Mouse (Mus musculus) right cerebral cortex, postnatal 25 days (tissue): ENCODE measurements around the gene Wdr38.
A peak's percentile ranks its signal among the peaks of the same experiment; 100 is the strongest.
"Not testable (repeated sequence)": the region's sequence is repeated elsewhere in the genome, so short reads cannot be mapped to it uniquely, and the experiment has no call there.

Experiments
- DNase-seq: peaks from one replicate; pipeline ENCODE4 v3.0.0; 2022

Gene Wdr38

DNA sequence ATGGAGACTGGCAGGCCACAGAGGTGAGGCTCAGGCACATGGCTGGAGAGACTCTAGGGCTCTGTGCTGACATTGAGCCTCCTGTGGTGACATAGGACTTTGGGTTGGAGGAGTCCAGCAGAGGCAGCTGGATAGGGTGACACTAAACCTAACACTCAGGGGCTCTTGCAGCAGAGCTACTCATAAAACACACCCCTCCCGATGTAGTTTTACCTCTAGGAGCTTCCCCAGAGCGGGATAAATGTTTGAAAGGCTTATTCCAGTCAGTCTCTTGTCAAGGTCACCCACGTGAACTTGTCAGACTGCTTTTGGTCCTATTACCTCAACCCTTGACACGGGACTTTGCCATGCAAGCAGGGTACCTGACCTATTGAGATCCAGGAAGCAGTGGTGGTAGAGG lies 2.1 kb downstream of the Wdr38 start:
- DNase-seq, result no peak

DNA sequence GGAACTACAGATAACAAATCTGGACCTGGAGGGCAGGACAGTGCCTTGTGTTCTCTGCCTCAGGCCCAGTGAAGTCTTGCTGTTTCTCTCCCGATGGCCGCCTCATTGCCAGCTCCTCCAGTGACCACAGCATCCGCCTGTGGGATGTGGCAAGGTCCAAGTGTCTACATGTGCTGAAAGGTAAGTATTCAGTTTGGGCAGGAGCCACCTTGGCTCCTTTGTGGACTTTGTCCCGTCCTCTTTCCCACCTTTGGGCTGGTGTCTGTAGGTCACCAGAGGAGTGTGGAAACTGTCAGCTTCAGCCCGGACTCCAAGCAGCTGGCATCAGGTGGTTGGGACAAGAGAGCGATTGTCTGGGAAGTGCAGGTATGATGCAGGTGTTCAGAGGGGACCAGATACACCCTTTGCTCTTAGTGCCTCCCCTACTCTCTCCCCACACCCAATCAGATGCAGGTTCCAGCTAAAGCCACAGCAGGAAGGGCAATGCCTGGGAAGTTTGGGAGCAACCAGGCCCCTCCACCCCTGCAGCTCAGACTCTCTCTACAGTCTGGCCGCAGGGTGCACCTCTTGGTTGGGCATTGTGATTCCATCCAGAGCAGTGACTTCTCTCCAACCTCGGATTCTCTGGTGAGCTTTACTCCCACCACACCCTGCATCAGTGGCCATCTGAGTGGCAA lies 2.8 kb downstream of the Wdr38 start:
- DNase-seq, result no peak

DNA sequence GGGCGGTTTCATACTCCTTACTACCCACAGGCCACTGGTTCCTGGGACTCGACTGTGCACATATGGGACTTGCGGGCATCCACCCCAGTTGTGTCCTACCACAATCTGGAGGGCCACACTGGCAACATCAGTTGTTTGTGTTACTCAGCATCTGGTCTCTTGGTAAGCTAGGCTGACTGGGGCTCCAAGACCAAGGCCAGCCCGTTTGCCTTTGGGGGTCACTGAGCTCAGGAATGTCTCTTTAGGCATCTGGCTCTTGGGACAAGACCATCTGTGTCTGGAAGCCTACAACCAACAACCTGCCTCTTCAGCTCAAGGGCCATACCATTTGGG lies 3.3 kb downstream of the Wdr38 start:
- no peak for DNase-seq

DNA sequence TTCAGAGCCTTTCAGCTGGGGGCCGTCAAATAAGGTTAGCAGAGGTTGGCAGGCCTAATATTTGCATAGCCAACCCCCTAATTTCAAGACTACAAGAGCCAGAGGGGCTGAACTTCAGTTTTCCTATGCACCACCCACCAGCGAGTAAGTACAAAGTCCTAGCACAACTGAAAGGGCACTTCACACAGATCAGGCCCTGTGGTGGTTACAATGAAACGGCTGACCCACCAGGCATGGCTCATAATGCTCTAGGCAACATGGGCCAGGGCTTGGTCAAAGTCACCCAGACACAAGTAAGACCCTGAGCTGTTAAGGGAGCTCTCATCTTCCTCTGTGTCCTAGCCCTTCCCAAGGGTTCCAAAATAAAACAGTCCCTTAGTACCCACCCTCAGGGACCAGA lies 4.6 kb downstream of the Wdr38 start:
- no peak for DNase-seq

DNA sequence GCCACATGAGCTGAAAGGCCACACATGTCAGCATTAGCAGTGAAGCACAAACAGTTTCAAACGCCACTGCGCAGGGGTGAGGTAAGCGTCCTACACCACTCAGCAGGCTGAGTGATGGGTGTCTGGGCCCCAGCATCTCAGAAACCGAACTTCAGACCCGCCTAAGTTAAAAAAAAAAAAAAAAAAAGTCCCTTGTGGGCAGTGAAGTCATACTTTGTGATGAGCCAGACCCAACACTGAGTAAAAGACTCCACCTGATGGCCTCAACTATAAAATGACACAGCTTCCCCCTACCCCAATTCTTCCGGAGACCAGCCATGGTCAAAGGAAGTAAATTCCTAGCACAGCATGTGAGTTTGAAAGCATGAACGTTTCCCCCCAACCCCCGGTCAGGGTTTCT lies 5.8 kb downstream of the Wdr38 start:
- no peak for DNase-seq

DNA sequence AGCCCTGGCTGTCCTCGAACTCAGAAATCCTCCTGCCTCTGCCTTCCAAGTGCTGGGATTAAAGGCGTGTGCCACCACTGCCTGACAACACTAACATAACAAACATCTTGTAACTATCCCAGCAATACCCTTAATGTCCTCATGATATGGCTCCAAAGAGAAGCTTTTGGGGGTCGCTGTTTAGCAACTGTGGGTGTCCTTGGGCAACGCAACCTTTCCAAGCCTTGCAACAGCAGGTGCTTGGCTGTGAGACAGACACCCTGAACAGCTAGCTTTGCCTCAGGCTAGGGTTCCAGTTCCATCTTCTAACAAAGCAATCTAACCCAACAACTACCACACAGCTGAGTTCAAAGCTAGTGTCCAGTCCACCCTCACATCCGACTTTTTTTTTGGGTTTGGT lies 6.2 kb downstream of the Wdr38 start:
- no peak for DNase-seq

DNA sequence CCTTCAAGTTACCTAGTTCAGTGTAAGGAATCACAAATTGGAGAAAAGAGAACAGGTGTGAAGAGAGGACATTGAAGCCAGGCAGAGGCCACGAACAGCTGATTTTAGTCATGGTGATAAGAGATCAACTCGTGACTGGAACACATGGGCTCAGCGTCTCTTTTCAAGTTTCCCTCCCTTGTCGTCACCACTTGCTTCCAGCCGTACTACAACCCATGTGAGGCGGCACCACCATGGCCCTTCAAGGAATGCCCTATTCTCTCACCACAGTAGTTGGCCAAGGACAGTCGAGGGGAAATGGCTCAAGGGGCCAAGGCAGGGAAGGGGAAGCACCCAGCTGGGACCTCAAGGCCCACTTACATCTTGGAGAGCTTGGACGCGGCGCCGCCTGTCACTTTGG lies 7.1 kb downstream of the Wdr38 start:
- no peak for DNase-seq

DNA sequence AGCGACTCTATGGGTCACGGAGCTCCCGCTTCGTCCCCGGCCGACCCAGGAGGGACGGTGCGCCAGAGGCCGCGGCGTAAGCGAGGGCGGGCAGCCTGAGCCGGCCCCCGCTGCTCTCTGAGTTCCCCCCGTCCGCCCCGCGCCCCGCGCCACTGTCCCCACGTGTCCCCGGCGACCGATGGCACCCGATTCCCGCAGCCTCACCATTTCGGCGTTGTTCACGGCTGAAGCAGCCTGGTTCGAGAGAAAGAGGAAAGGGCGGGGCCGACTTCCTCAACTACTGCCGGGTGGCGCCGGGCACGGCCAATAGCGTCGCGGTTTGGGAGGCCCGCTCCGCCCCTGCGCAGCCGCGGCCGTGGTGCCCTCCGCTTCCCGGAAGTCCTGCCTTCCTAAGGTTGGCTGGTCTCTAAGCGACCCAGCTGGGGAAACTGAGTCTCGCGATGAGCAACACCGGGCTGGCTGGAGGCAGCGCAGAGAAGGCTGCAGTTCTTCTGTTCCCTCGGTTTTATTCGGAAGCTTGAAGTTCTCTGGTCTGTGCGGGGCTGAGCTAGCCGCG lies 7.7 kb downstream of the Wdr38 start, which contains the start of gene Arpc5l:
Gene Arpc5l (plus strand): TSS at position 469 of the 556 bp plus-strand sequence.
- peak; percentile 93 for DNase-seq

DNA sequence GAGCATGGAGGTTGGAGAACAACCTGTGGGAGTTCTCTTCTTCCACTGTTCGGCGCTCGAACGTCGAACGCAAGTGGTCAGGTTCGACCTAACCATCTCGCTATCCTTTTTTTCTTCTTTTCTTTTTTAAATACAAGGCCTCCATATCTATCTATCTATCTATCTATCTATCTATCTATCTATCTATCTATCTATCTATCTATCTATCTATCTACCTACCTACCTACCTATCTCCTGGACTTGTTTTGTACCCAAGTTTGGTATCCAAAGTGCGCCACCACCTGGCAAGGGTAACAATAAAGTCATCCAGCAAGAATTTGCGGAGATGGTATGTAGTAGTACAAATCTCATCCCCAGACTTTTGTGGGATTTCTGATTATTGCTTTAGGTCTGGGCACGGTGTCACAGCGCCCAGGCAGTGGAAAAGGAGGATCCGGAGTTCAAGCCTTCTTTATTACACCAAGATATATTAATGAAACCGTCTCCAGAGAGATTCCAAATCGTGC lies 8.4 kb downstream of the Wdr38 start, which contains the start of gene Rpl35:
Gene Rpl35 (minus strand): TSS at position 51 of the 506 bp plus-strand sequence.
- no peak for DNase-seq

DNA sequence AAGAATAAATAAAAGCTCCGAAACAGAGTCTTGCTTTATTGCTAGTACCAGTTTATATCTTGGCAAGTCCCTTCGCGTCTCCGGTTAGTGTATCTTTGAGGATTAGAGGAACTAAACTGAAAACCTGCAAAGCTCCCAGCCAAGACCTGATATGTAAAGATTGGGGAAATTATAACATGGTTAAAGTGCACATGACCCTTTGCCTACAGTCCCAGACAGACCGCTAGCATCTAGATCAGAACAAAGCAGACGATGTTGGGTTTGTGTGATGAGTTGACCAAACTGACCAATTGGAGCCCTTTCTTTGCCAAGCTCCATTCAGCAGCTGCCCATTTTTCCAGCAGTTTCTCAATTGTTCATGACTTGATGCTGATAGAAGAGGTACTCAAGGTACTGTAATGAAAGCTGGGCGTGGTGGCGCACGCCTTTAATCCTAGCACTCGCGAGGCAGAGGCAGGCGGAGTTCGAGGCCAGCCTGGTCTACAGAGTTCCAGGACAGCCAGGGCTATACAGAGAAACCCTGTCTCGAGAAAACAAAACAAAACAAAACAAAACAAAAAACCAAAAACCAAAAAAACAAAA lies 9.0 kb downstream of the Wdr38 start:
- DNase-seq, result no peak

DNA sequence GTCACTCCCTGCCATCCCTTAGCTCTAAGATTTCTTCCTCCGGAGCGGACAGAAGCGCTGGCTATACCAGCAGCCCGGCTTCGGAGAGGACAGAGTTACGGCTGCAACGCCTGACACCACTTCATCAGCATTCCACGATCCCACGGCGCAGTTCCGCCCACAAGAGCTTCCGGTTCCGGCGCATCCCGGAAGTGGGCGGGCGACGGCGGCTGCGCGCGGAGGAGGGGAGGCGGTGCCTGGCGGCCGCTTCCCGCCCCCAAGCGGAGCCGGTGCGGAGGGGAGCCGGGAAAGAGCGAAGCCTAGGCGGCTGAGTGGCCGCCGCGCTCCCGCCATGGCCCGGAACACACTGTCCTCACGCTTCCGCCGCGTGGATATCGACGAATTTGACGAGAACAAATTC lies 10.6 kb downstream of the Wdr38 start:
- peak; percentile 96 for DNase-seq

DNA sequence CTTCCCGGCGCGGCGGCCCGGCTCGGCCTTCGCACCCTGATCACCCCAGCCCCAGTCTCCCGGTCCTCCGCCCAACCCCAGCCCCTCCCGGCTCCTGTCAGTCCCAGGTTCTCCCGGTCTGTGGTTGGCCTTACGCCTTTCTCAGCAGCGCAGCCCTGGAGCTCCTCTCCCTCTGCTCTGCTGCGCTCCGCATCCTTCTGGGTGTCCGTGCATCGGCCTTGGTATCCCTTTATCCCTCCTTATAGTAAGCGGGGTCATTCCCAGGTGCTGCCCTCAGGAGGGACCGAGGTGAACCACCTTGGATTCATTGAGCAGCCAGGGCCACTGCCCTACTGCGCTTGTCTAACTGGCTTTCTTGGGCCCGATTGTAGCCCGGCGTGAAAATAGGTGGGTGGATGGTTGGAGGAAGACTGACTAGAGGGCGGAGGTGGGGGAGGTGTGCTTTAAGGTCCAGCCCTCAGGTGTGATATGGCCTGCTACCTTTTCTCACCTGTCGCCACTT lies 11.1 kb downstream of the Wdr38 start:
- DNase-seq, result no peak

DNA sequence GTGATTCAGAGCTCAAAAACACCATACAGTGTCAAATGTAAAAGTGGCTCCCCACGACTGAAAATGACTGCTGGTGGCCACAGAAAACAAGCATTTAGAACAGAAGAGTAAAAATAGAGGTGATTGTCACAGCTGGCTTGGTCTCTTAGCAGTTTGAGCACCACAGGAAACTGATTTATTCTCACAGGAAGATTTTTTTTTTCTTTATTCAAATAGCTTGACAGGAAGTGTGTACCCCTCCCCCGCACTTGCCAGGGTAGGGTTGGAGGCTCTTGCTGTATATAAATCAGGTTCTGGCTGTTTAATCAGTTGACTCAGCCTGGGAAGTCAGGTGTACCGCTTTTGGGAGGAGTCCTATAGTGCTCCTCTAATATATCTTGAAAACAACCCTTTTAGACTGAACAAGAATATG lies 11.7 kb downstream of the Wdr38 start:
- no peak for DNase-seq

DNA sequence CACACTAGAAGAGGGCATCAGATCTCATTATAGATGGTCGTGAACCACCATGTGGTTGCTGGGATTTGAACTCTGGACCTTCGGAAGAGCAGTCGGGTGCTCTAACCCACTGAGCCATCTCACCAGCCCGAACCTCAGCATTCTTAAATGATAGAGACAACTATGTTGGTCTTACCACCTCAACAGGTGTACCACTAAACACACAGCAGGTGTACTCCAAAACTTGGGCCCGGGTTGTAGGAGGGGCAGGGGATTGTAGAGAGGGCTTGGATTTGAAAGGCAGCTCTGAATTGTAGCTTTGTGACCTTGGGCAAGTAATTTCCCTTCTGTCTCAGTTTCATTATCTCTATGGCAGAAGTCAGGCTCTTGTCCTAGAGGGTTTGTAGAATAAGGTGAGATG lies 12.9 kb downstream of the Wdr38 start:
- DNase-seq, result not testable (repeated sequence)

DNA sequence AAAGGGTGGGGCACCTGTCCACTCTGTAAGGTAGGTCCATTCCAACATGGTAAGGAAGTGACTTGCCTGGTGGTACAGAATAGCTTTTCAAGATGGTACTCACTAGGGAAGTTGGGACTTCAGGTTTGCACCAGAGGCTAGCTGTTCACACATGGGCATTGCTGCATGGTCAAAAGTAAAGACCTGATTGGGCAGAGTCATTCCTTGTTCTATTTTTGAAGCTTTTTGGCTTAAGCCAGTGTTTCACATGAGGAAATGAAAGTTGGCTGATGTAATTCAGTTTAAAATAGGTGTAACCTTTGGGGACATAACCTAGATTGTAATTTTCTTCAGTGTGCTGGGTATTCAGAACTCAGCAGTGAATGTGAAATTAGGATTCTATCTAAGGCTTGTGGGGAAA lies 14.0 kb downstream of the Wdr38 start:
- DNase-seq, result no peak

DNA sequence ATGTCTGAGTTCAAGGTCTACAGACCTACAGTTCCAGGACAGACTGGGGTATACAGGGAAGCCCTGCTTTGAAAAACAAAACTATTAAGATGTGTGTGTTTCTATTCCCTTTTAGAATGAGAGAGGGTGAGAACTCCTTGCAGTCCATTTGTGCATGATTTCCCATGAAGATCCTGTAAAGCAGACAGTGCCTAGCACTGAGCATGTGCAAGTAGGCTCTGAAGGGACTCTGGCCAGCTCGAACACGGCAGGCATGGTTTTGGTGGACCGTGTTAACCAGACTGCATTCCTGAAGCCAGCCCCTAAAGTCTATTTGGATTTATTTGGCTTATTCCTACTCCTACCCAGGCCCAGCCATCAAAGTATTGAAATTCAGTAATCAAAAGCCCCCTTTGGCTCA lies 14.7 kb downstream of the Wdr38 start:
- no peak for DNase-seq

DNA sequence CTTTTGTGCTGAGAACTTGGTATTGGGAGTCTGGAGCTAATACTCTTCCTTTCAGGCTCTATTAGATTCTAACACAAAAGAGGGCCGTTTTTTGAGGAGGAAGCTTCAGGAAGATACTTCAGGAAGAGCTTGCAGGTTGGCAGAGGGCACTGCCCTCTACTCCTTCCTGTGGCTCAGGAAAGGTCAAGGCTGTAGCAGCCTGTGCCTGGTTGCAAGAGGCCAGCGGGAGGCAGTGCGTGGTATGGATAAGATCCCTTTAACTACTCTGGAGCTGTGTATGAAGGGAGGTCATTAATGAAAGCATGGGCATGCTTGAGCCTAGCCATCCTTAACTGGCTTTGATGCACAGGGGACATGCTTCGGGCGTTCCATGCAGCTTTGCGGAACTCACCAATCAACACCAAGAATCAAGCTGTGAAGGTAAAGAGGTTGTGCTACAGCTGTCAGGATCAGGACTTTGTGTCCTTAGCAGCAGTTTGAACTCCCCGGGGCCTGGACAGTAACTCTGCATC lies 15.5 kb downstream of the Wdr38 start:
- DNase-seq, result no peak

DNA sequence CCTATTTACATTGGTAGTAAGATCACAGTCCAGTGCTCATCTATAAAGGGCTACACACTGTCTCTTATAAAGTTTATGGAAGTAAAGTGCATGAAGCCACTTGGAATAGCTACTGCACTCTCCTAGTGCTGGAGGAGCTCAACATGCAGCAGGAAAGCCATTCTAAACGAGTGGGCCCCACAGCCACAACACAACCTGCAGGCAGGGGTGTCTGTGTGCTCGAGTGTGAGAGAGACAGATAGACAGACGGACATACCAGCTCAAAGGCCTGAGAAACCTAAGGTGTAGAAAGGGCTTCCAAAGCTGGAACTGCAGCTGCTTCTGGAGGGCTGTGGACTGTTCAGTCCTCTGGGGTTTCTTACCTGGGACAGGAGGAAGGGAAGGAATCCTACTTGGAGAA lies 19.3 kb downstream of the Wdr38 start:
- no peak for DNase-seq

DNA sequence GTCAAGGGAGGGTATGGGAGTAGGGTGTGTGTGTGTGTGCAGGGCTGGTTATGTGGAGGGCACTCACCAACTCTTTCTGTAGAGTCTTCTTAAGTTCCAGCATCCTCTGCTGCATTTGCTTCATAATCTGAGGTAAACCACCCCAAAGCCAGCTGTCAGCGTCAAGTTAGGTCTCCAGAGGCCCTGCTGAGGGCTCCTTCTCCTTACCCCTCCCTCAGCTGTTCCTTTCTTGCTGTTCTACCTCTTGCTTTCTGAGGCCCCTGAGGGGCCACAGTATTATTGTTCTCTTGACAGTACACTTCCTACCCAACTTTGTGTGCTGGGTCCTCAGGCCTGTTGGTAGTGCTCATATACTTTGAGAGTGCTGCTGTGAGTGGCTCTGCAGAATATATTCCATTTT lies 22.7 kb downstream of the Wdr38 start:
- DNase-seq, result no peak

DNA sequence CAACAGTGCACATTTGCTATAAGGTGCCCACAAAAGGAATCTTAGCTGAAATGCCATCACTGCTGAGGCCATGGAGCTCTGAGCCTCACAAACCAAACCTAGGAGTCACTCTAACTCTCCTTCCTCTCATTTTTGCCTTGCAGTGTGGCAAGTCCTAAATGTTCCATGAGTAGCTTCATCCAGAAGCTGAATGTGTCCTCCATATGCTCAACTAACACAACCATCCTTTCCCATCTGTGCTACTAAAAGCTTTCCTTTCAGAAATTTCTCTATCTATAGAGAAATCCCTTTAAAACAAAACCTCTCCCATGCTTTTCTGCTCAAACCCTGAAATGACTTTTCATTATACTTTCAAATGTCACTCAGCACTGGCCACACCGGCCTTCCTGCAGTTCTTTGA lies 34.3 kb downstream of the Wdr38 start:
- DNase-seq, result no peak

DNA sequence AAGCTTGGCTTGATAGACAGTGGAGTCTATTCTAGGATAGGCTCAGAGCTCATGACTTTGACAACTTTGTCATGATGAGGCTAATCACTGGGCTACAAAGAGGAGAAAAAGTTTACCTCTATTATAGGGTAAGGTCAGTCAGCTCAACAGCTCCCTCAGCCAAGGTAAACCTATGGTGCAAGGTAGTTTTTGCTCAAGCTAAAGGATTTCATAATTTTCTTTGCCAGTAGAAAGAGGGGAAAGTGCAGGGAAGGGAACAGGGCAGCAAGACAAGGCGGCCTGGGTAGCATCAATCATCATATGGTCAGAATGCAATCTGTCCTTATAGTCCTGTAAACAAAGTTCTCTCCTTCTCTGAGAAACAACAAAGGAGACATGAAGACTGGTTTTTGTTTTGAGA lies 42.9 kb downstream of the Wdr38 start:
- no peak for DNase-seq

DNA sequence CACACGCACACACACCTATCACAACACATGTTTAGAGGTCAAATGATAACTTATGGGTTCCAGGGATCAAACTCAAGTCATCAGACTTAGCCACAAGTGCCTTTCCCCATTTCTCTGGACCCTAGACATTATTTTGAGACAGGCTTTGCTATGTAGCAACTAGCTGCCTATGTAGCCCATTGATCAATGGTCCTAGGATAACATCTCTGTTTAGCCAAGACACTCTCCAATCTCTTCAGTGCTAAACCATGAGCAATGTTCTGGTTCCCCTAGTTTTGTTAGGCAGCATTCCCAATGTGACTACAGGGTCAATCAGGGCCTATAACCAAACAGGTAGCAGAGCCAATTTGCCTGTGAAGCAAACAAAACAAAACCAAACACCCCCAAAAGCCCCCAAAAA lies 51.2 kb downstream of the Wdr38 start:
- no peak for DNase-seq
